Mouse (Mus musculus): ENCODE measurements around the gene Hdhd5. TPM values are rescaled to one million over a fixed set of nuclear protein-coding genes. Genes with fewer than 3 reads are reported as not detected.

Gene Hdhd5
- total and polyA plus RNA-seq, 3 experiments: 17.8 to 19.9 TPM; not detected in 1

DNA sequence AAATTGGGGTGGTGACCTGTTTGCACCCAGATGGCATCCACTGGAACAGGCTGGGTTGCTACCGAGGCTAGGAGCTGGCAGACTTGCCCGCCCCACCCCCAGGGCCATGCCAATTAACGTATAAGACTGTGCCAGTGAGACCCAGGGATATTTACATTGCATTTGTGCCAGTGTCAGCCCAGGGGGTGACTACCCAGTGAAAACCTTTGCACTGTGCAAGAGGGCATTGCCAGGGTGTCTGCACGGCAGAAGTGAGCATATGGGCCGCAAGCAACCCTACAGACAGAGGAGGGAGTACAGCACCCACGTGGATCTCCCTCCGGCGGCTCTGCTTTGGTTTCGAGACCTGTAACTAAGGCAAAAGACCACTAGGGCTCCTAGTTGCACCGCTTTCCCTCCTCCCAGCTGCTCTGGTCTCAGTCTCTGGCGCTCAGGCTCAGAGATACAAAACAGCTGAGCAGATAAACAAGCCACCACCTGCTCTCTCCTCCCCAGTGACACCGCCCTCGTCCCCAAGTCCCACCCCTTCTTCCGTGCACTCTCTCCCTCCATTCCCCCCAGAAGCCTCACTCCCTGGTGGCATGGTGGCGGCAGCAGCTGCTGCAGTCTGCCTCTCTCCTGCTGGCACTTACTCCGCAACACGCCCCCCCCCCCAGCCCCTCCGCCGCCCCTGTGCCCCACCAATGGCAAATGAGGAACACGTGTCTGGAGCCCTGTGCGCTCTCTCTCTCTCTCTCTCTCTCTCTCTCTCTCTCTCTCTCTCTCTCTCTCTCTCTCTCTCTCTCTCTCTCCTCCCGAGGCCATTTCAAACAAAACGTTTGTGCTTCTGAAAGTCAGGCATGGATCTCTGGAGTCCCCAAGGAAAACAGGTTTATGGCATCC is 49.0 kb upstream of the Hdhd5 start:
- Histone ChIP-seq H3K36me3 (ENCODE audit: control insufficient read depth in 1 of 2, insufficient read depth in 2 of 2, low read length in 2 of 2) (peaks cover 0 to 8% of the 10 kb centered on the region in 2 experiments; a peak in 2 of 4 replicates), H3K9ac (ENCODE audit: control insufficient read depth, low read depth, low read length, poor library complexity, severe bottlenecking) (peak overlapping the region; percentile 57), H3K4me3 (ENCODE audit: control insufficient read depth in 1 of 2, insufficient read depth in 1 of 2, low read depth in 2 of 2, low read length in 2 of 2) (peak overlapping the region; percentile 50 to 58), H3K27ac (ENCODE audit: control insufficient read depth, low read depth, low read length) (no peak overlapping the region), H3K27me3 (ENCODE audit: control insufficient read depth in 1 of 2, insufficient read depth in 2 of 2, low read length in 2 of 2) (no peaks in the 10 kb centered on the region), H3K4me1 (ENCODE audit: control insufficient read depth in 1 of 2, insufficient read depth in 2 of 2, low read length in 2 of 2) (peaks cover 0 to 6% of the 10 kb centered on the region in 2 experiments; a peak in 3 of 4 replicates), H3K79me2 (ENCODE audit: control insufficient read depth, insufficient read depth, low read length, poor library complexity) (no peaks in the 10 kb centered on the region), H3K9me3 (replicated peaks; ENCODE audit: insufficient read depth, low read length) (no peaks in the 10 kb centered on the region)
- DNase-seq (ENCODE audit: low read depth, low spot score): peak; percentile 89
- TF ChIP-seq ETS1 (IDR thresholded peaks at IDR 0.05; ENCODE audit: low read depth, low read length) (peak; percentile 99), RCOR1 (IDR thresholded peaks at IDR 0.05; ENCODE audit: low read depth, low read length) (no peak), MYC (IDR thresholded peaks at IDR 0.05; ENCODE audit: low read depth, low read length) (peak; percentile 65; the same call in 1 of the 2 replicates), BHLHE40 (IDR thresholded peaks at IDR 0.05; ENCODE audit: borderline replicate concordance, low read depth, low read length) (no peak), POLR2AphosphoS2 (IDR thresholded peaks at IDR 0.05; ENCODE audit: low read length) (no peak), JUND (IDR thresholded peaks at IDR 0.05; ENCODE audit: low read depth, low read length) (peak; percentile 96), TCF12 (IDR thresholded peaks at IDR 0.05; ENCODE audit: low read depth, low read length) (peak; percentile 58; the same call in 1 of the 2 replicates), MAX (IDR thresholded peaks at IDR 0.05; ENCODE audit: low read length) (peak; percentile 87), NELFE (IDR thresholded peaks at IDR 0.05; ENCODE audit: low read depth, low read length) (0 out of 2 replicates have a peak, but pooled peaks have one; percentile 11), ZC3H11A (IDR thresholded peaks at IDR 0.05; ENCODE audit: low read depth, low read length) (peak; percentile 23; the same call in 1 of the 2 replicates), HCFC1 (IDR thresholded peaks at IDR 0.05; ENCODE audit: low read depth, low read length) (no peak), RAD21 (IDR thresholded peaks at IDR 0.05; ENCODE audit: low read depth, low read length) (peak; percentile 46), MAZ (IDR thresholded peaks at IDR 0.05; ENCODE audit: low read depth, low read length) (peak; percentile 63), CTCF (IDR thresholded peaks at IDR 0.05 in 2 of 3, conservative IDR thresholded peaks at IDR 0.05 in 1 of 3; ENCODE audit: control insufficient read depth in 1 of 3, insufficient read depth in 1 of 3, low read depth in 2 of 3, low read length in 3 of 3, poor library complexity in 1 of 3, severe bottlenecking in 1 of 3) (peak; percentile 25 to 43 (median 28); a peak in 5 of 6 replicates), E2F4 (IDR thresholded peaks at IDR 0.05; ENCODE audit: borderline replicate concordance, low read depth, low read length) (no peak), MXI1 (IDR thresholded peaks at IDR 0.05; ENCODE audit: low read depth, low read length) (peak; percentile 89), CHD2 (IDR thresholded peaks at IDR 0.05; ENCODE audit: low read length) (no peak), SIN3A (IDR thresholded peaks at IDR 0.05; ENCODE audit: low read length) (peak; percentile 100), TAL1 (IDR thresholded peaks at IDR 0.05; ENCODE audit: low read length) (0 out of 2 replicates have a peak, but pooled peaks have one; percentile 7), EP300 (IDR thresholded peaks at IDR 0.05; ENCODE audit: low read depth in 1 of 2, low read length in 2 of 2) (peak in 1 of 2 experiments; percentile 29; a peak in 2 of 4 replicates), SMC3 (IDR thresholded peaks at IDR 0.05; ENCODE audit: low read depth, low read length) (peak; percentile 24; the same call in 1 of the 2 replicates), MEF2A (IDR thresholded peaks at IDR 0.05; ENCODE audit: extremely low read depth, insufficient replicate concordance, low read depth, low read length, poor library complexity, severe bottlenecking) (no peak), GATA1 (IDR thresholded peaks at IDR 0.05; ENCODE audit: low read depth, low read length) (peak; percentile 78)
